Mouse (Mus musculus) bone marrow, adult 2 months (tissue): ENCODE results near the gene Smyd1.

ENCODE experiments used
- CTCF ChIP-seq: fragments of 200-500 bp; IDR thresholded peaks from 2 replicates; pipeline ENCODE4 v1.5.1; 2011; ENCODE audit warnings: low read length, control low read depth; ENCODE audit not compliant: control insufficient read depth, insufficient read depth
- POLR2A ChIP-seq: fragments of 200-500 bp; IDR thresholded peaks from 2 replicates; pipeline ENCODE4 v1.6.1; 2011; ENCODE audit warnings: low read depth, mild to moderate bottlenecking, control low read depth, low read length, borderline replicate concordance; ENCODE audit not compliant: control insufficient read depth

DNA sequence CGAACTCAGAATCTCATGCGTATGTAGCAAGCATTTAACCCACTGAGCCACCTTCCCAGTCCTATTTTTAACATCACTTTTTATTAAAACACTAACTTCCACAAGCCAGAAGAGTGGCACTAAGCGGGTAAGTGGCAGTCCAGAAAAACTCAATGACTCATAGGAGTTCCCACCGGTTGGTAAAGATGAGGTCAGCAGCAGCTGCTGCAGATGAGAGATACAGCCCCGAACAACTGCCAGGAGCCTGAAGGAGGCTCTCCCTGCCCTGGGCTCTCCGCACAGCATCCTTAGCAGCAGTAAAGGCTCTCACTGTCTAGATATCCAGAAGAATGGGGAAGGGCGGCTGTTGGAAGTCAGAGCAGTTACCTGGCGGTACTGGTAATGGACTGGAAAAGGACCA is 71.1 kb downstream of the Smyd1 start:
- TF ChIP-seq POLR2A (no peak), CTCF (no peak)
